Mouse (Mus musculus): Measurements from ENCODE around the gene Sntg2.

Gene Sntg2

DNA sequence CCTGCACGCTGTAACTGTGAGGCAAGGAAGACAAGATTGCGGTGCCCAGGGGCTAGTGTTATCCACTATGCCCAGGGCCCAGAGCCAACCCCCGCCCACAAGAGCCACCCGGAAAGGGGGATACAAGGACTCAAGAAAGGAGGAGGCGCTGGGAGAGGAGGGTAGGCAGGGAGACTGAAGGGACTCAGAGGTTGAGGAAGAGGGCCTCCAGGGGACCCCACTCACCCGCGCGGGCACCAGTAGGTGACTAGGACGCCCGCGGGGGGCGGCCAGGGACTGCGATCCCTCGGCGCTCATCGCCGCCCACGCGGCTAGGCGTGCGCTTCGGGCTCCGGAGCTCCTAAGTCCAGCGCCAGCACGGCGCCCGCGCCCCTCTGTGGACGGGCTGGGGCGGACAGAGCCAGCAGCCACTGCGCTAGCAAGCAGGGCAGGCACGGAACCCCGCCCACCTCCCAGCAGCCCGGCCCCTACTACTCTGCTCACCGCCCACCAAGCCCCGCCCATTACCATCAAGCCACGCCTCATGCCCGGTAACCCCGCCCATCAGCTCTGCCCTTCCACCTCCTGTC is at the start of gene Sntg2:
Gene Sntg2, minus strand, starts transcription at position 443 of the 569 bp plus-strand sequence.
- DNase-seq (ENCODE audit: low read depth): no peak

DNA sequence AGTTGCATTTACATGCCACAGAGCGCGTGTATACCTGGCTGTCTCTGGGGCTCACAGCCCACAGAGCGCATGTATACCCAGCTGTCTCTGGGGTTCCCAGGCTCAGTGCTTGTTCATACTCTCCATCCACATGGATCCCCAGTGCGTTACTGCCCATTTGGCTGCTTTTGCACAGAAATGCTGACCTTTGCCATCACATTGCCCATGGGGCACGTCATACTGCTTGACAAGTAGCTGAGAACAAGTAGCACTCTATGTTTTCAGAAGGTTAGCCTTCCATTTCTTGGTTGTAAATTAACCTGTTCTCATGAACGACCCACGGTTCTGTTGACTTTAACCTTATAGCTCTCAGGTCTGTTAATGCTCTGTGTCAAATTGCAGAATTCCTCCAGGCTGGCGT is 43.4 kb upstream of the Sntg2 start:
- no peak for DNase-seq (ENCODE audit: low read depth)

DNA sequence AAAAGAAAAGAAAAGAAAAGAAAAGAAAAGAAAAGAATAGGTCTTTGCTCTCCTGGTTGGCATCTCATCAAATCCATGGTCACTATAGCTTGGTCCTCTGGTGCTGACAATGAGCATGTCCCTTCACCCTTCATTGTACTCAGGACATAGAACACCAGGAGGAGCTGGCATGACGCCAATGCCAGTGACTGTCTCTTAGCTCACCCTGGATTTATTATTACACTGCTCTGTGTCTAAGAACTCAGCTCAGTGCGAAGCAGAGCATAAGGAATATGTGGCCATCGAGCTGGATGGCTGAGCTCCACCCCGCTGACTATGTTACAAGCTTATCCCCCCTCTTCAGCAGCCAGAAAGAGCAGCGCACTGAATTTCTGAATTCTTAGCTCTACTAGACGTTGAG is 42.8 kb upstream of the Sntg2 start:
- DNase-seq (ENCODE audit: low read depth): no peak

DNA sequence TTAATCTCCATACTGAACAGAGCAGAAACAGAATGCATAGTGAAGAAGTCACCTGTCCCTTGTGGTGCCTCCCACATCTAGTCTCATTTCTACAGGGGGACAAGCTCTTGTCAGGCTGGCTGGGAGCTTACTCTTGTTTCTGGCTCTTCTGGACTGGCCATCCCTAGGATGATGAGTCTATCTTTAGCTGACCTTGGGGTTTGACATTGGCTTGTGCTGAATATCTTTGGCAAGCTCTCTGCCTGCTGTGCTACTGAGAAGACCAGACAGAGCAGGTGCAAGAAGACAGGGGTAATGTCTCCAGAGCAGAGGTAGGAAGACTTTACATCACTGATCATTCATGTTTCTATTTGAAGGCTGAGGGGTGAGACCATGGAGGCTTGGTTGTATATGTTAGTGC is 29.5 kb upstream of the Sntg2 start:
- DNase-seq (ENCODE audit: low read depth): no peak

DNA sequence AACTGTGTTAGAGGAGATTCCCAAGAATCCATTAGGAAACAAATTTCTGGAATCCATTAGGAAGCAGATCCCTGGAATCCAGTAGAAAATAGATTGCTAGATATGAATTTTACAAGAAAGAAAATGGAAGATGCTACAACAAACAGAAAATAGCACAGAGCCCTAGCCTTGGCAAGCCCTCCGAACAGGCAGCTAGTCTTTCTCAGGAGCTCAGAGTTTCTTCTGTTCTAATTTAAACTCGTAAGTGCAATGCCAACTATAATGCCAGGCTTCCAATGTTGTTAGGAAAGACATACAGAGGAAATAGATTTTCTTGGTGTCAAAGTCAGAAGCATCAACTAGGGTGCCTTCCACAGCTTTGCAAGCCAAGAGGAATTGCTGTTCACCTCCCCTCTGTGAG is 27.4 kb upstream of the Sntg2 start:
- DNase-seq (ENCODE audit: low read depth): no peak

DNA sequence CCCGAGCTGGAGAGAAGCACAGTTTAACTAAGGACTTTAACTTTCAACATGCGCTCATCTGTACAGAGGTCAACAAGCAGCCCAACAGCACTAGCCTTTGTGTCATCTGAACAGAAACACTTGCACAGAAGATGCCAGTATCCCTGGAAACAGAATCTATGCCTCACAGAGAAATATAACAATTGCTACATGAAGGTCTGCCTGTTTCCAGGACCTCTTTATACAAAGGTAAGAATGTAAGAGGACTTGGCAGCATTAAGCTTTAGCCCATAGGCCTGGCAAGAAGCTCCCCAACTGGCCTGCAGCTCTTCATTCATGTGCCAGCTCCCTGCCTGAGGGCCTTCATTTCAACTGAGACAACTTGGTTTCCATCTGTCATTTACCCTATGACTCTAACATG is 26.9 kb upstream of the Sntg2 start:
- DNase-seq (ENCODE audit: low read depth): no peak

DNA sequence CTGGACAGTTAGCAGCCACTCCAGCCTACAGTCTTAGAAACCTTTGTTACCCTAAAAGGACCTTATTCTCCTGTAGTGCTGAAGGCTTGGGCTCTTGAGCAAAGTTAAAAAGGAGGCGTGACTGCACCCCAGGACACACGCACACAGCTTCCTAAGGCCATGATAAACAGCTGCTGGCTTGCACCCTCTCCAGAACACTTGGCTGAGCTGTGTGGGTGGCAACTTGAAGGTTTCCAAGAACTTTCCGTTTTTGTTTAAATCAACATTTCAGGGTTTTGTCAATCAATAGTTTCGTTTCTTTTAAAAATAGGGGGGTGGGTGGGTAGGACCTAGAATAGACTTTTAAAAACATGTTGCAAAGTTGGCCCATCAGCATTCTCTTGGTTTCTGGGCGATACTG is 882 bp downstream of the Sntg2 start:
- no peak for DNase-seq (ENCODE audit: low read depth)

DNA sequence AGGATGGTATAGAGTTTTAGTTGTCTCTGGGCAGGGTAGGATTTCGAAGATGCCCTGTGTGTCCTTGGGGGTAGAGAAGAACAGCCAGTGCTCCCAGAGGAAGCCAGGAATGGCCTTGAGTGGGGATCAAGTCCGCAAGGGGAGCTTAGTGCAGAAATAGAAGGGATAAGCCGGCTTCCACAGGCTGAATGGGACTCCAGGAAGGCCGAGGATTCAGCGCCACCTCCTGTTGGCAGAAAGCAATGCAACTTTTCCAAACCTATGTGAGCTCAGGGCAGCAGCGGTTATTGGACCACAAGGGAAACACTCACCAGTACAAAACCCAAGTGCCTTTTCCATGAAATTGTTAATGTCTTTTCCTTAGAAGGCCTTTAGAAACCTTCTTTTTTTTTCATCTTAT is 3.4 kb downstream of the Sntg2 start:
- no peak for DNase-seq (ENCODE audit: low read depth)

DNA sequence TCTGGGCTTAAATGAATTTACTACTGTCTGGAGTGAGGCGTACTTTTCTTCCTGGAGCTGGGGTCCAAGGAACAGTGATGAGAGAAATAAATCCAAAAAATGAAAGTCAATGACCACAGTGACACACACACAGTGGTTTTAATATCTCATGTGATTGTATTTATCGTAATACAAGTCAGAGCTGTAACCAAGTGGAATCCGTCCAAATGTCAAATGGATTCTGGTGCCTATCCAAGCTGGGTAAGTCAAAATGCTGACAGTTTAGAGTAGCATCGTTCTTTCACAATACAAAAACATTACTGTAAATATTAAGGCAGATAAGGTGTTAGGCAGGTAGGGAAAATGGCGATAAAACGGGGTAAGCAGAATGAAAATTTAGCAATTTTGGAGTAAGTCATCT is 4.0 kb downstream of the Sntg2 start:
- DNase-seq (ENCODE audit: low read depth): no peak

DNA sequence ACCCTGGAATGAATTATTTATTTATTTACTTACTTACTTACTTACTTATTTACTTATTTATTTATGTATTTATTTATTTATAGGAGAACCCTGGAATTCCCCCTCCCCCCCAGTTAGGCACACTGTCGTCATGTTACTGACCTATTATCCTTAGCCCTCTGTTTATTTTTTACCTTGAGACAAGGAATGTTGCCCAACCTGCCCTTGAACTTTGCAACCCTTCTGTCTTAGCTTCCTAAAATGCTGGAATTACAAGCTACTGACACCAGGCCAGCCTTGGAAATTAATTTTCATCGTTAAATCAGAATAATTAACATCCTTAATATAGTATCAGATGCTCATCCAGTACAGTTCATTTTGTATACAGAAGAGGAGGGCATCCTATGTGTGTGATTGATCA is 10.9 kb downstream of the Sntg2 start:
- no peak for DNase-seq (ENCODE audit: low read depth)

DNA sequence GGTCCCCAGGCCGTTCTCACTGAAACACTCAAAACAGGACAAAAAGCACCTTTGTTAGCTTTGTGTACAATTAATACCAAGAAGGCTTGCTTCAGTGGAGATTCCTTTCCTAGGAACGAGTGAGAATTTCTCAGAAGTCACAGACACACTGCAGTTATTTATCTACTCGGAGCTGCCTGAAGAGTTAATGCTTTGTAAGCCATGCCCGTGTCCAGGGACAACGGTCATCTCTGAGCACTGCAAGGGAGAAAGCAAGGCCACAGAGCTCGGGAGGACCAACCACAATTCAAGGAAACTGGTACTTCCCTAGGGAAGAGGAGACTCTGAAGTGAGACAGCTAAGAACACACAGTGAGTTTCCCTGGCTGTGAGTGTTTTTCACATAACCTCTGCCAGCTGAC is 15.5 kb downstream of the Sntg2 start:
- no peak for DNase-seq (ENCODE audit: low read depth)

DNA sequence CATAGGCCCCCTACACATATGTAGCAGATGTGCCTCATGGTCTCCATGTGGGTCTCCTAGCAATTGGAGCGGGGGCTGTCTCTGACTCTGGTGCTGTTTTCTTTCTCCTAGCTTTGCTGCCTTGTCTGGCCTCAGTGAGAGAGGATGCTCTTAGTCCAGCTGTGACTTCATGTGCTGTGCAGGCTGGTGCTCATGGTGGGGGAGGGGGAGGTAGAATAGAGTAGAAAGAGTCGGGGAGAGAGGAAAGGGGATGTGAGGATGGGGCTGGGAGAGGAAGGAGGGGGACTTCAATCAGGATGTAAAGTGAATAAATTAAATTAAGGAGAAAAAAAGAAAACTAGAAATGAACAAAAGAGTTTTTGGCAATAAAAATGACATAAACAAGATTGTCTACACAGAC is 20.8 kb downstream of the Sntg2 start:
- DNase-seq (ENCODE audit: low read depth): no peak

DNA sequence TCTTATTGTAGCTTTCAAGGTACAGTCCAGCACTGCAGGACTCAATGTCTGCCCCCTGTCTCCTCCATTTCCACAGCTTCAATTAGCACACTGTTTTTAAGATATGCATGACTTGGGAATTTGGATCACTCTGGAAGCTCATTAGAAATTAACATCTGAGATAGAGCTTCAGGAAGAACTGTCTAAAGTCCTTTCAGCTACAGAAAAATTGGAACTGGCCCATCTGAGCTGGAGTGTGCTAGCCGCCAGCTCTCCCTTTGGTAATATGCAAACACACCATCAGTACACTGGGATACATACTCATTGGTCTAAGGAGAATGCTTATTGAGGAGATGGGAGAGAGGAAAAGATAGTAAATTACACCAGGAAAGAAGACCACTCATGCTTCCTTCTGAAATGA is 25.1 kb downstream of the Sntg2 start:
- DNase-seq (ENCODE audit: low read depth): no peak

DNA sequence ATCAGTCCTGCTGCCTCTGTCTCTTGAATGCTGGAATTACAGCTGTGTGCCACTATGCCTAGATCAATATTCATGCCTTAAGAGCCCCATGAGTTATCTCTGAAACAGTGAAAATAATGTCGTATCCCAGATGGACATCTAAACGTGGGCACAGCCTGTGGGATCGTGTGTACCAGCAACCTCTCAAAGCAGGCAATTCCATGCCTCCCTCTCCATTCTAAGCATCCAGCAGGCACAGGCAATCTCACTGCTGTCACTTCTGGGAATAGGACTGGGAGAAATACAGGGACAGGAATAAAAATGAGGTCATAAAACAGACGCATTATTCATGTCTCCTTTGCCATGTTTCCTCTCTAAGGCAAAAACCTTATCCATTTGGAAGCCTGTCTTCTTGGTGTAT is 25.9 kb downstream of the Sntg2 start:
- no peak for DNase-seq (ENCODE audit: low read depth)

DNA sequence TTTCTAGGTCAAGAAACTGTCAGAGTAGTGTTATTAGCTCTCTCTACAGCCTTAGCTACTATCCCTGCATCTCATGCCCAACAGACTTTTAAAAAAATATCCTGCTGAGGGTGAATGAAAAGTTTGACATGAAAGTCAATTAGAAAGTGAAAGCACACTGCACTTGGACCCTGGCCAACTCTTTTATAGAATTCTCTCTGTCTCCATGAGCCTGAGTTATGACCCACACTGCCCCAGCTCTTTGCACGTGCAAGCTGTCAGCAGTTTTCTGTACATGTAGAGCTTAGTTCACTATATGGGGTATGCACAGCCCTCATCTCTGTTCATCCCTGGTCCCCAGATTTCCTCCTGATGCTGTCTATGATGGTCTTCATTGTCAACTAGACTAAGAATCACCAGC is 28.4 kb downstream of the Sntg2 start:
- DNase-seq (ENCODE audit: low read depth): no peak

DNA sequence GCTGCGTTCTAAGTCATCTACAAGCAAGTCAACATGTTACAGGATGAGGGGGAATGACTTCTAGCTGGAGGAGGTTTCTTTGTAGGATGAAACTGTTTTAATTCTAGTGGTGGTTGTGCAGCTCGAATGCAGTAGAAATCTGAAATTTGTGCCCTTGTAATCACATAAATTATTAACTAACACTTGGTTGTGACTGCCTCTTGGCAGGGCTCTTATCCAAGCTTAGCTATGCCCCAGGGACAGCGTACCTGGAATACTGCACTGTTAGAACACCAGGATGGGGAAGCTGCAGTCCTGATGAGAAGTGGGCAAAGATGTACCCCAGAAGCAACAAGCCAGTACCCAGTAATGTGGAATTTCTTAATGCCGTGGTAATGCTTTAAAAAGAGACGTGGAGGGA is 36.9 kb downstream of the Sntg2 start:
- no peak for DNase-seq (ENCODE audit: low read depth)

DNA sequence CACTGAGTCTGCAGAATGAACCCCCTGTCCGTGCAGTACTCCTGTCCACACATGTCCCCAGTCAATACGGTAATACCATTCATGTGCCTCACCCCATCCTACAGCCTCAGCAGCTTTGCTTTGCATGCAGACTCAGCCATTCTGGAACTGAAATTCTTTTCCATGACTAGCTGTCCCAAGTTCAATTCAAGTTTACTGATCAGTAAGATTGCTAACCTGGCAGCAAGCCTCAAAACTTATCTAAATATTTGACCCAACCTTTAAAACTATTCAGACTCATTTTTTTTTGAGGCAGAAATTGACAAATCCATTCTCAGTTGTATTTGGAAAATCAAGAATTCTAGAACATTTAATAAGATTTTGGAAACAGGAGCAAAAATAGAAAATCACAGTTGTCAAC is 38.7 kb downstream of the Sntg2 start:
- no peak for DNase-seq (ENCODE audit: low read depth)

DNA sequence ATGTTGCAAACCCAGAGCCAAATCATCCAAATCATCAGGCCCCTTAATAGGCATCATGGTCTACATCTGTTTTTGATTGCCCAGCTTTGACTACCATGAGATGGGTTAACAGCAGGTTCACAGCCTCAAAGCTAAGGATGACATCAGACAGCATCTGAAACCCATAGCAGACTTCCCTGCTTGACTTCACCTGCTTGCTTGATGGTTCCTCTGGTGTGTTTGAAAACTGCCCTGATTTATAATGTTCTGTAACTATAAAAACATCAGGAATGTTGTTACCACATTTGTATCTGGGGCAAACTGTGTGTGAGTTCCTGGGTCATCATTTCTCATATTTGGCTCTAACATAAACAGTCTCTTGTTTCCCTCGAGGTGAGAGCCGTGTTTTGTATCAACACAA is 55.2 kb downstream of the Sntg2 start:
- no peak for DNase-seq (ENCODE audit: low read depth)

DNA sequence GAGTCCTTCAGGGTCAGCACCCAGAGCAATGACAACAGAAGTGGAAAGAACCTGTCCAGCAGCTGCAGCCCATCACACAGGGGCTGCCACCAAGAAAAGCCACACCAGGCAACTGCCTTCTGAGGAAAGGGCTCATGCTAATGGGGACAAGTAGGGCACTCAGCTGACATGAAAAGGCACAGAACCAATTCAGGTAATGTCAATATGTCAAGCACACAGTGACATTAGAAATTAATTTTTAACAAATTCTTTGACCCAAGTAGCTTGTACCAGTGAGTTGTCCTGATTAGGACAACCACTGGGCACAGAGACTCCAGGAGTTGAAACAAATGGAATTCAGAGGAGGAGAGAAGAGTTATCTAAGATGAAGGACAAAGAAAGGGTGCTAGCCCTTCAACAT is 60.2 kb downstream of the Sntg2 start:
- DNase-seq (ENCODE audit: low read depth): no peak

DNA sequence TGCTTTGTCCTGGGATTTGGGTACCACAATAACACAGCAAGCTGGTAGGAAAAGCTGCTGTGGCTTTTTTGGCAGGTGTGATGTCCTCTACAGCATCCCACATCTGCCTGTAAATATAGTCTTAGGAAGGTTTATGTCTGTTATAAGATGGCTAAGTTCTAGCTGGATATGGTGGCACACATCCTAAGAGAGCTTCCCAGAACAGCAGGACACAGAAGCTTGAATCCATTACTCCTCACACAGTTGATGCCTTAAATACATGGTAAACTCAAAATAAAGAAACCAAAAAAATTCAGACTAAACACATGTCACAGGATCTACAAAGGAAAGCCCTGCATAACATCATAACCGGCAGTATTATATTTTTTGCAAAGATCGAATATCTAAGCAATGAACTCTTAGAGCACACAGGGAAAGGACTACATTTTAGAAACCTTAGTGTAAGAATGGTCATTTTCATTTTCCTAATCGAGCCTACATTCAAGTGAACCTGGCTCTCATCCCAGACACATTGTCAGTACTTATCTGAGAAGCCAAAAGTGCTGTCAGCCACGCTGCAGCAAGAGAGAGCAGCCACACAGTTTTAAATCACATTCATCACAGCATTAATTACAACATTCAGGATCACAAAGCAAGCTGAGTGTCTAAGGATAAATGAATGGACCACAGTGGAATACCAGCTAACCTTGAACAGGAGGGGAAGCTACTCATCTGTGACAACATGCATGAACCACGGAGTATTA is 64.8 kb downstream of the Sntg2 start:
- no peak for DNase-seq (ENCODE audit: low read depth)

DNA sequence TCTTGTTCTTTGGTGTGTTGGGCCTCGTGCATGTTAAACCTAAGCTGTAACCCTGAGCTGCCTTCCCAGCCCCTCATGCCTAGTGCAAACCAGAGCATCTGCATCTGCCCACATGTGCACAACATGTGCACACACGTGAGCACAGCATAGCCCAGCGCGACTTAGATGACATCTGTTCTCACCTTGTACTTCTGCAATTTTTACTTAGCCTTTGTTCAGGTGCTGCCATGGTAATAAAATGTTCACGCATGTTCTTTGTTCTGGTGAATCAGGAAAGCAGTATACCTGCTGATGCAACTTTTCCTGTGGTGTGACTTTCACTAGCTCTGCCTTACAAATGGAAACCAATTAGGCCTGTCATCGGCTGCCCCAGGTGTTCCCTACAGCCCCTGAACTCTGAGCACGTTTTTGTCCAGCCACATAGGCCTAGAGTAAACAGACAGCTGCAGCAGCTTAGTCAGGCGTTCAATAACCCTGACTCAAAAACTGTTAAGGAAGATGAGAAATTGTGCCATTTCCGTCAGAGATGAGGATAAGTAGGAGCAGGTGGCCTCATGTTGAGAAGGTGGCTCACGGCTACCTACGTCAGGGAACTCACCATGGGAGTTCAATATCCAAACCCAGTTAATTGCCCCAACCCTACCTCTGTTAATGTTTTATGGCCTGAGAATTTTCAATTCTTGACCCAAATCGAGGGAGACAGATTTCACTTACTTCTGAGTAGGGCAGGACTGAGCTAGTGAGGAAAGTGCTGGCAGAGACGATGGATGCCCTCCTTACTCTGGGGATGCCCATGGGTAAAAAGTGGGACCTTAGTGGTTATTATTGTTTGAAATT is 80.2 kb downstream of the Sntg2 start:
- DNase-seq (ENCODE audit: low read depth): no peak

DNA sequence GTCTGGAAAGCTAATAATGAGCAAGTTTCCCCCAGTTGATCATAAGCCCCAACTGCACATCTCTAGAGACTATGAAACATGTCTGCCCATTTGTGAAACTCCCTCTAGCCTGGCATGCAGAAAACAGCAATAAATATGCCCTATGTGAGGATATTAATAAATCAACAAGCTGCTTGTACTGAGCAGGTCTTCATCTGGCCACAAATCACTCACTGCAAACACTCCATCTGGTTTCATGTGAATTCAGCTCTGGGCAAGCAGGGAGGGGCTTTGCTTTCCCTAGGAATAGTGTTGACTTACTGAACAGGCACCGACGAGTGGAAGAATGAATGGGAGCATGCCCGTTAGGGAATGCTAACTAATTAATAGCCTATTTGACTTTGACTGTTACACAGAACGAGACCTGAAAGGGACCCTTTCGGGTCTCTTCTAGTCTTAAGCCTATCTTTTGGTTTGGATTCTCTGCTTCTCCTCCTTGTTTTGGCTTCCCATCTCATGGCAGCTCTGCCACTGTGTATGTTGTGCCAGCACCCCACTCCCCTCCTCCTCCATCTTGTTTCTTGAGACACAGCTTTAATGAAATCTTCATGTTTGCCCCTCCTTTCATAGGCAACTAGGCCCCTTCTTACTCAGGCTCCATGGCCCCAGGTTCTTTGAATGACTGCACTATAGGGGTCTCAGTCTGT is 86.1 kb downstream of the Sntg2 start:
- DNase-seq (ENCODE audit: low read depth): no peak

DNA sequence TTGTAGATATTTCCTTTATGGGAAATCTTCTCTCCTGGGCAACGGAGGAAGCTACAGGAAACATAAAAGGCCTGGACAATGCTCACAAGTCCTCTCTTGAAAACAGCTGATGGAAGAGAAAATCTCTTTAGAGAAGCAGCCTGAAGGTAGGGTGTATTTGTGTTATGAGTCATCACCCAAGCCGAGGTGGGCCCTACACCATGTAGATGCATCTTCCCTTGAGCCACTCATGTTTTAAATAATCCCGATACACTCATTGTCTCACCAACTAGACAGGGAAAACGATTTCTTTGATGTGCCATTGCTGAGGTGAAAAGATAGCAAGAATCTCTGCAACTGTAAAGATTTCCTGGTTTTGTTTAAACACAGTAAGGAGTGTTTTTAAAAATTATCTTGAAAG is 89.4 kb downstream of the Sntg2 start:
- DNase-seq (ENCODE audit: low read depth): no peak

Measured in c-Kit-positive CD71-positive TER-119-negative erythroid progenitor cells, embryonic 14.5 days (primary cell).